Mouse (Mus musculus) adipocyte (in vitro differentiated cells): ENCODE data around the gene Slc25a23.

ENCODE experiments used
- DNase-seq: peaks from one replicate; pipeline ENCODE4 v3.0.0-alpha.2; 2016; ENCODE audit warnings: low spot score

Slc25a23 gene

GRCm38 (mm10) chr17:57012245-57012795 is 47.3 kb downstream of the Slc25a23 start:
- DNase-seq = no peak

- DNase-seq = peak; percentile 100
Observed at GRCm38 (mm10) chr17:57011236-57012141, 48.2 kb downstream of the Slc25a23 start, which contains the start of the genes Gtf2f1 and Gm17949. TSS of gene Gtf2f1 (minus strand) at chr17:57011288. TSS of gene Gm17949 (plus strand) at chr17:57011469.

GRCm38 (mm10) chr17:57010911-57011235 is 48.8 kb downstream of the Slc25a23 start:
- DNase-seq = no peak

DNA sequence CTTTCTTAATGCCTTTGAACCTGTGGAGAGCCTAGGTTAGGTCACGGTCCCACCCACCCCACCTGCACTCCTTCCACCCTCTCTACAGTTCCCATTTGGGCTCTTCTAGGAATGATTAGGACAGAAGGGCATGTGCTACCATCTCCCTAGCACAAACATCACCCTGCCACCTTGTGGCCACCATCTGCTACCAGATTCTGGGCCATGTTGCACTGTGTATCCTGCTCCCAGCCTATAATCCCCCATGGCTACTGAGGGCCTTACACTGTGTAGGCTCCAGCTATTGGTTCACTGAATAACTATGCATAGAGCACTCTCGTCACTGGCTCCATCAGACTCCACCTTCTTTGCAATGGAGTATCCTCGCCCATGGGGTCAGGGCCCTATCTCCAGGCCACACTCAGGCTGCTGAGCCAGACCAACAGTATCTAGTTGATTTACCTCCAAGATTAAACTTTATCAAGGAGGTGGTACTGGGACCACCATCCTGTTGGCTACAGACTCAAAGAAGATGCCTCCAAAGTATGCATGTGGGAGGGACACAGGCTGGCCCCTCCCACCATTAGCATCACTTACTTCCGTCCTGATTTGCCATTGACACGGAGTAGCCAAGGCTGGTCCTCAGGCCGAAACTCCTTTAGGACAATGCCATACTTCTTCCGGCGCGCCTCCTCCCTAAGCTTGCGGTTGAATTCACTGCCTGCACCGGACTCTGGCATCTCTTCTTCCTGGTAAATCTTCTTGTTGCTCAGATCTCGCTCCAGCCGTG is 52.3 kb downstream of the Slc25a23 start:
- DNase-seq = peak; percentile 45

DNA sequence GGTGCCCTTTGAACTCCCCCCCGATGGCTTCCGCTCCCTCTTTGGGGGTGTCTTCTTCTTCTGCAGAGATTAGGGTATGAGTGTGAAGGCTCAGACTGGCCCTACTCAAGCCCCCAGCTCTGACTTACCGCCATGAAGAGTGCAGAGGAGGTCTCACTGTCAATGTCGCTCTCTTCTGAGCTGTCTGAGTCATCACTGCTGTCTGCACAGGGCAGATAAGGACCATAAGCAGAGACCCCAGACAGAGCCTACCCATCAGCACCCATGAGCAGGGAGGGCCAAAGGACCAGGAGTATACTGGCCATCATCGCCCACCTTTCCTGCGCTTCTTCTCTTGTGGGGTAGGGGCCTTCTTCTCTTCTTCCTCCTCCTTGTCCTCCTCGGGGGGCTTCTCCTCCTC is 55.7 kb downstream of the Slc25a23 start:
- no peak for DNase-seq

DNA sequence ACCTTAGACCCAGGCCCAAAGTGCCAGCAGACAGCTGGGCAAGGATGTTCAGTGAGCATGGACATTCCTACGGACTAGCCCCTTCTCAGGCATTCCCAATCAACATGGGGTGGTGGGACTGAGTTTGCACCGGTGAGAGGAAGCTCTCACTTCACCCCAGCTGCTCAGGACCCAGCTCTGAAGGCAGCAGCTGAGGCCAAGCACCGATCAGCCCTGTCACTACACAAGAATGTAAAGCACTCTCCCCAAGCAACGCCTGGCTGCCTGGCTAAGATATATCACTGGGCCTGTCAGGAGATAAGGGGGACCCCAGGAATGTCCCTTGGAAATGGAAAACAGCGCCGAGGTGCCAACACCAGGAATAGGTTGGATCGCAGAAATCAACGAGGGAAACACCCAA is 58.4 kb downstream of the Slc25a23 start:
- no peak for DNase-seq

DNA sequence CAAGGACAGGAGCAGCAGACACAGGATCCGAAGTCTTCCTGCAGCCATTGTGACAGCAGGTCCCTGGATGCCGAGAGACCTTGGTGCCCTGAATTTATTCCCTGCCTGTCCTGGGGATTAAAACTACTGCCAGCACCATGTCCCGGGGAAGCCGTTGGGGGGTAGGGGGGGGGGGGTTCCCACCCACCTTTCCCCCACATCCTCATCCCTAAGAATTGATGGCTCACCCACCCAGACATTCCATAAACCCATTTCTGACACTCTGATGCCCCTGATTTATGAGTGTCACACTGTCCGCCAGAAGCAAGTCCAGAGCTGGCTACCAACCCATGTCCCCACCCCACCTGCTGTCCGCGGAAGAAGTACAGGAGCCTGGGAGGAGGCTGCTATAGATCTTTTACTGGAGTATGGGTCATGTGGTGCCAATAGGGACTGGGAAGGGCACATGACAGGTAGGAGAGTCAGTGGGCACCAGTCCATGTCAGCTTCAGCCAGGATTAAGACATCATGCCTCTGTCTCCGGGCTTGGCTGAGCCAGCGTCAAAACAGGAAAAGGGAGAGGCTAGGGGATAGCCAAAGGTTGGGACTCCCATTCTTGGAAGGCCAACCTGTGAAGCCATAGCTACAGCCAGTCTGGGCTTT is 59.6 kb downstream of the Slc25a23 start, which contains the start of gene Pspn:
Gene Pspn (minus strand): TSS at position 51 of the 642 bp plus-strand sequence.
- DNase-seq = no peak

DNA sequence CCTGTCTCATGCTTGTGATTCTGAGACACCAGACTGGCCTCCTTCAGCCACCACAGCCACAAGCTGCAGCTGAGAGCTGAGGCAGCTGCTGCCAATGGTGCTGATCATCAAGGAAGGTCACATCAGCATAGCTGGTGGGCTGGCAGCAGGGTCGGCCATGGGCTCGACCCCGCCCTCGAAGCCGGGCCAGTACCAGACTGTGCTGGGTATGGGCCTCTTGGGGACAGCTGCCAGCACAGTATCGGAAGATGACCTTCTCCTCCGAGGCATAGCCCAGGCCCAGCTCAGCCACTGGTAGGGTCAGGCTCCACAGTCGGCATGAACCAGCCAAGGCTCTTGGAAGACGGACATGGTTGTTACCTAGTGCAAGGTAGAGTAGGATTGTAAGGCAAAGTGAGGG is 60.2 kb downstream of the Slc25a23 start:
- no peak for DNase-seq

DNA sequence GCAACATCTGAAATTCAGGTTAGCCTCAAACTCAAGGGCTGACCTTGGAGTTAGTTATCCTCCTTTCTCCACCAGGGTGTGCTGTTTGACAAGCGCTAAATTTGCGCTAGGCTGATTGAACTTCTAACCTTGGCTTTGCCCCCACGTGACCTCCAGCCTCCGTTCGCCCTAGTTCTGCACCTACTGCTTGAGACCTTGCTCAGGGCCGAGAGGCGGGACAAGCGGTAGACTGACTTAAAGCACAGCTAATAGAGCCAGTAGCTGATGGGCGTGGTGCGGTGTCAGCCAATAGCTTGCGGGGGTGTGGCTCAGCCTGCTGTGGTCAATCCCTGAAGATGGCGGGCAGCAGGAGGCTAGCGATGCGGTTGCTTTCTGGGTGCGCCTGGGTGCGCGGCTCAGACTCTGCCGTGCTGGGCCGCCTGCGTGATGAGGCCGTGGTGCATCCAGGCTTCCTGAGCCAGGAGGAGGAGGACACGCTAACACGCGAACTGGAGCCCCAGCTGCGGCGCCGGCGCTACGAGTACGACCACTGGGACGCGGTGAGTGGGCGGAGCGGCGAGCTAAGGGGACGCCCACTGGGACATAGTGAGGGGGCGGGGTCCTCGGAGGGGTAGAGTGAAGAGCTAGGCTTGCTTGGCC is 62.5 kb downstream of the Slc25a23 start, which contains the start of gene Alkbh7:
Gene Alkbh7 (plus strand): TSS at position 311 of the 639 bp plus-strand sequence.
- peak; percentile 98 for DNase-seq

DNA sequence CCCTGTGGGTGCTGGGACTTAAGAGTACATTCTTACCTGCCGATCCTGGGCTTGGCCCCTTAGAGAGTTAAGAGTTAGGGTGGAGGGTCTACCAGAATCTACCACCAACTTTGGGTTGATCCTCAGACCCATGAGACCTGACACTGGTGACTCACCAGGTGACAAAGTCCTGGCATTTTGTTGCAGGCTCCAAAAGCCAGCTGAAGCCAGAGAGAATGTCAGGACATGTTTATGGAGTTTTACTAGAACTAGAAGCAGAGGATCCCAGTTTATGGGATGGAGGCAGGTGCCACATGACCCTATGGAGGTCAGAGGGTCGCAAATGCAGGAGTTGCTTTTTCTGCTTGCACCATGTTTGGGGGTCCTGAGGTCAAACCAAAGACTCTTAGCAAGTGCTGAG is 63.2 kb downstream of the Slc25a23 start:
- no peak for DNase-seq

DNA sequence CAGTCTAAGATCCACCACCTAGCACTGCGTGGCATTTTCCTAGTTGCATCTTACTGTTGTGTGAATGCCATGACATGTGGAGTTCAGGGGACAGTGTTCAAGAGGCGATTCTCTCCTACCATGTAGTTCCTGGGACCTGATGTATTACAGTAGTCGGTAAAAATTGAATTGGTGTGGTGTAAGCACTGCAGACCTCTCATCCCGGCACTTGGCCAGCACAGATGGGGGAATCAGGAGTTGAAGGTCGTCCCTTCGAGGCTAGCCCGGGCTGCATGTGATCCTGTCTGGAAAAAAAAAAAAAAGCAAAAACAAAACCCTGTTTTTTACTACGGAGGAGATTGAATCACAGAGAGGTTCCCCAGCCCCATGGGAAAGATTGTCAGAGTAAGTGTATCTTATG is 64.6 kb downstream of the Slc25a23 start:
- DNase-seq = no peak
